Mouse (Mus musculus) cerebellum, adult (tissue): Measurements from ENCODE around the gene Sowaha.
"Not testable (repeated sequence)": the region's sequence is repeated elsewhere in the genome, so short reads cannot be mapped to it uniquely, and the experiment has no call there.

Source experiments
- ATAC-seq: cut with Nextera tagmentation; 2 replicates; pipeline ENCODE4 v1.9.2; 2017; ENCODE audit warnings: mild to moderate bottlenecking, moderate library complexity, mixed read lengths; ENCODE audit not compliant: insufficient number of reproducible peaks, low FRiP score, low TSS enrichment

Gene Sowaha

GRCm38 (mm10) chr11:53448529-53448928 lies 31.5 kb downstream of the Sowaha start:
- no peak for ATAC-seq

- ATAC-seq: no peak
Observed at GRCm38 (mm10) chr11:53447996-53448395, 32.1 kb downstream of the Sowaha start.

- ATAC-seq: no peak
Observed at GRCm38 (mm10) chr11:53446183-53446582, 33.9 kb downstream of the Sowaha start.

- no peak for ATAC-seq
Observed at GRCm38 (mm10) chr11:53445562-53445961, 34.5 kb downstream of the Sowaha start.

GRCm38 (mm10) chr11:53443861-53444260 lies 36.2 kb downstream of the Sowaha start:
- no peak for ATAC-seq

GRCm38 (mm10) chr11:53441921-53442320 lies 38.2 kb downstream of the Sowaha start:
- ATAC-seq: no peak

GRCm38 (mm10) chr11:53436338-53436737 lies 43.7 kb downstream of the Sowaha start:
- ATAC-seq: no peak

- no peak for ATAC-seq
Observed at GRCm38 (mm10) chr11:53435504-53435903, 44.6 kb downstream of the Sowaha start.

- ATAC-seq: no peak
Observed at GRCm38 (mm10) chr11:53433057-53433456, 47.0 kb downstream of the Sowaha start.

GRCm38 (mm10) chr11:53431347-53432056 lies 48.6 kb downstream of the Sowaha start:
- ATAC-seq: peak; percentile 40

- peak; percentile 91 for ATAC-seq
Observed at GRCm38 (mm10) chr11:53430670-53431346, 49.3 kb downstream of the Sowaha start, which contains the start of the genes Uqcrq and Gdf9. Gene Uqcrq, minus strand, starts transcription at chr11:53430831. Gene Gdf9, plus strand, starts transcription at chr11:53431023.

- ATAC-seq: peak; percentile 43
Observed at GRCm38 (mm10) chr11:53430300-53430669, 49.8 kb downstream of the Sowaha start.

- no peak for ATAC-seq
Observed at GRCm38 (mm10) chr11:53429182-53429581, 50.9 kb downstream of the Sowaha start.

- no peak for ATAC-seq
Observed at GRCm38 (mm10) chr11:53428716-53429057, 51.4 kb downstream of the Sowaha start.

- no peak for ATAC-seq
Observed at GRCm38 (mm10) chr11:53427993-53428715, 51.9 kb downstream of the Sowaha start.

- ATAC-seq: not testable (repeated sequence)
Observed at GRCm38 (mm10) chr11:53426914-53427313, 53.2 kb downstream of the Sowaha start.
